Mouse (Mus musculus) natural killer cell, adult 2 months (primary cell): ENCODE results near the gene Mcm10.
A peak's percentile ranks its signal among the peaks of the same experiment; 100 is the strongest.

Experiments used
- DNase-seq, 2 experiments: peaks; one replicate each; pipeline ENCODE4 v3.0.0; 2022; ENCODE audit warnings: low spot score in 2 of 2

The Mcm10 gene

DNA sequence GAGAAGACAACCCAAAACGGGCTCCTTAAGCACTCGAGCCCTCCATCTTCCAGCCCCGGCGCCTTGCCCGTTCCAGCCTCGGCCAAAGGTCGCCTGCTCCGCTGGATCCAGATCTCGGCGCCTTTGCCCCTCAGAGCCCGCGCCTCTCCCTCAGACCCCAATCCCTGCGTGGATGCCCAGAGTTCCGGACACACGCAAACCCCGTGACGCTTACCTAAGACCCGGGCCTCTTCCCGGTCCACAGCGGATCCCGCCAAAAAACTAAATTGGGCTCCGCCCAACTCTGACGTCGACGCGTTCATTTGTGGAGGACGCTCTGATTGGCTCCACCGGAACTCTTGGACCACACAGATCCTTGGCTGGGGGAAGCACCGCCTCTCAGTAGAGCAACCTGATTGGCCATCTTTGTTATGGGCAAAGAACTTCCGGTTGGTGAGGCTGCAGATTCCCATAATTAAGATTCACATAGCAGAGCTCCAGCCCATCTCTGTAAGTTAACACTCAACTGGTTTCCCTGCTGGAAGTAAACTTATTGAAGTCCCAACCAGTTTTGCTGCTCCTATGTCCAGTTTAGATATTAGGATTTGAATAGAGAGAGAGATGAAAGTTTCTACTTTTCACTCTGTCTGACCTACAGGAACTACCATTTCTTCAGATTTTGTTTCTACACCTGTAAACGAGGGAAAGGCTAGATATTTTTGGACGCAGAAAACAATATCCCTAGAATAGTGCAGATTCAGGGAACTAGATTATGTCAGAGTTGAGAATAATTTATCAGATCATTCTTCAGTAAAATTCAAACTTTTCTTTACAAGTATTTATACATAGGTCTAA is at the start of gene Mcm10:
Gene Mcm10, minus strand, starts transcription at position 301 of the 834 bp plus-strand sequence.
- DNase-seq = peak; percentile 82 to 86

DNA sequence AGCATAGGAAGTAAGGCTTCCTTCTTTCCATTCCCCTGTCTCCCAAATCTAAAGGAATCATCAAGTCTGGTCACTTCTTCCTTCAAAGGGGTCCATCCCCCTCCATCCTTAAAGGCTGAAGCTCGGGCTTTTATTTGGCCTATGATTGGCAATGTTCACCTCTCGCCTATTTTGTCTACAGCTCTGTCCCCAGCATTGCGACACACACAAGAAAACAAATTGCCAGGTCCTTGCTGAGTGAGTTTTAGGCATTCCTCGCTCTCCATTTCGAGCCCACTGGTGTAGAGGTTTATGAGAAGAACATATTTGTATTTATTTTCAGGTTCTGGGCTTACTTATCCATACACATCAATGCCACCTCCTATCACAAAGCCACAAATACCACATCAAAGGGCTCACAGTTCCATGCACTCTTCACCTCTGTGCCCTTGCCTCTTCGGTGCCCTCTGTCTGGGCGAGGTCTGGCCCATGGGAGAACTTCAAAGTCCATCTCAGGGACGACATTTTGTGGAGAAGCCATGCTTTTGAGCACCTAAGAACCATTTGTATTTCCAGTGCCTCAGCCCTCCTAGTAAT is 48.6 kb upstream of the Mcm10 start:
- peak; percentile 7 to 17 for DNase-seq

DNA sequence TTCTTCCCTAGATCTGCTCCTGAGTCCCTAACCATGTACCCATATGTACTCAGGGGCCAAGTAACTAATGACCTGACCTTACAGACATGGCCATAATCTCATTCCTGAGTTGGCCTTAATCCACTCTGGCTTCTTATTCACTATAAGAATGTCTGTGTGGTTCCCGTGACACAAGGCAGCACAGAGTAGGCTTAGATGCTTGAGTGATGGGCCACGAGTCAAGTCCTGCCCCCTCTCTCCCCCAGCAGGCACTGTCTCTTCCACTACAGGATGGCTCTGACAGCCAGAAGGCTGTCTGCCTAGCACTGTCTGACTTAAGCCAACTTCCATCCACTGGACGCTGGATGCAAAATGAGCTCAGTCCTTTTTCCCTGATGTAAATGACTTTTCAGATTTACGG is 47.4 kb upstream of the Mcm10 start:
- DNase-seq = no peak

DNA sequence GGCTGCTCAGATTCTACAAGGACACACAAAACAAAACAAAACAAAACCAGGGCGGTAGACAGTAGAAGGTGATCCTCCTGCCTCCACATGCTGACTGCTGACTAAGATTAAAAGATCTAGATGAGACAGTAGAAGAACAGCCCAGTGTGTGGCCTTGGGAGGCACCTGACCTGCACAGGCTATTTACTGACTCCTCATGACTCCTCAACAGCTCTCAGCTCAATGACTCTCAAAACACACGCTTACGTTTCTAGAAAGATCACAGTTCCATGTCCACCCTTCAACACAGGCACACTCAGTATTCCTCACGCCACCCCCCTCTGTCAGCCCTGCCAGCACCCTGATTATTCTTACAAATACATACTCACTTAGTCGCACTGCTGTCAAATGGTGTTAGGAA is 45.8 kb upstream of the Mcm10 start:
- DNase-seq = no peak

DNA sequence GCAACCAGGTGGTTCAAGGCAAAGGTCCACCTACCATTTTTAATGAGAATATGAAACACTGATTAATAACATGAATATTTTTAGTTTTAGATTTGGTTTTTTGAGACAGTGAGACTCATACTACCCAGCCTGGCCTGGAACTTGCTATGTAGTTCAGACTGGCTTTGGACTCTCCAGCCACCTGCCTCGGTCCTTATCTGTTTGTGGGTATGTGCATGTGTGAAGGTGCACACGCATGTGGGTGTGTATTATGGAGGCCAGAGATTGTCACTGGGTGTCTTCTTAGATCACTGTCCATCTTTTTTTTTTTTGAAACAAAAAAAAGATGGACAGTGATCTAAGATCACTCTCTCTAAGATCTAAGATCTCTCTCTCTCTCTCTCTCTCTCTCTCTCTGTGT is 38.0 kb upstream of the Mcm10 start:
- DNase-seq = no peak

DNA sequence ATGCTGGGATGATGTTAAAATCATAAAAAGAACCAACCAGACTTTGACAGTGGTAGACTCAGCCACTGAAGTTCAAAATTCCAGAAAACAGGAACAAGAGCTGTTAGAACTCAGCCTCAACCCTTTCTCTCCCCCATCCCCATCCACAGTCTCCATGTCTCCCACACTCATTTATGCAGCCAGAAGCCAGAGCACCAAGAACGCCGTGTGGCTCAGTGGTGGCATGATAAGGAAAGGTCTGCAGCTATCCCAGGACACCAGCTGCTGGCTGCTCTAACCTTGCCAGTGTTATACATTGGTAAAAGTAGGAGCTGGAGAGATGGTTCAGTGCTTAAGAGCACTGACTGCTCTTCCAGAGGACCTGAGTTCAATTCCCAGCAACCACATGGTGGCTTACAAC is 34.4 kb upstream of the Mcm10 start:
- no peak for DNase-seq

DNA sequence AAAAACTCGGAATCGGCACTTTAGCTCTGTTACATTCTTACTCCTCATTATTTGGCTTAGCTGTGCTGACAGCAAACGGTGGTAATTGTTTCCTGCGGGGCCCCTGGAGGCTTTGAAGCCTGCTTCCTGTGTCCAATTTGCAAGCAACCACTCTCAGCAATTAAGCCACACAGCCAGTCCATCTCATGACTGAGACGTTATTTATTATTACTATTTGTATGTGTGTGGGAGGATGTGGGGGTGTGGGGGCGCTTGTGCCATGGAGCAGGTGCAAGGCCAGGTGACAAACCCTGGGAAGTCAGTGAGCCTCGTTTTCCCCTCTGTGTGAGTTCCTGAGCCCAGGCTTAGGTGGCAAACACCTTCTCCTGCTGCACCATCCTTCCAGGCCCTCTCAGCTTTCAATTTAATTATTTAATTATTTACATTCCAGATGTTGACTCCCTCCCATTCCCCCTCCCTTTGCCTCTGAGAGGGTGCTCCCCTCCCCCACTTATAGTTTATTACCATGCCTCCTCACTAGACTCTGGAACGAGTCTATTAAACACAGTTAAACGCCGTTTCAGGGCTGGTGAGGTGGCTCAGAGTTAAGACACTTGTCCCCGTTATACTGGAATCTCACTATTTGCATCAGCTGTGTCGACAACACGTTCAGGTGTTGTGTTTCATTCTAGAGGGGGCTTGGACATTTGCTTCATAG is 32.8 kb upstream of the Mcm10 start:
- peak in 1 of 2 experiments; percentile 30 for DNase-seq

DNA sequence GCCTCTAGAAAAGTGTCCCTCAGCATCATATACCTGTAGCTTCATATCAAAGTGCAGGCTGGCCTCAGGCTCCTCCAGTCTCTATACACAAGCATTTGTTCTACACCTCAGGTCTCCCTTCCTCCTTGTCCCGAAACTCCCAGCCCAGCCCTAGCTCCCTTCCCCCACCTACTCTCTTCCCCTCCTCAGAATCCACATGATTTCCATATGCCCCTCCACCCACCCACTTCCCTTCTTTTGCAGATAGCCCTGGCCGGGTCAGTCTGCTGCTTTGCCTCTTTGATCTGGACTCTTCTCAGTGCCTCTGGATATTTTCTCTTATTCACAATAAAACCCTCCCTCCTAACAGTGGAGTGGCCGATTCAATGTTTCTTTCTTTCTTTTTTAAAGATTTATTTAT is 31.7 kb upstream of the Mcm10 start:
- no peak for DNase-seq

DNA sequence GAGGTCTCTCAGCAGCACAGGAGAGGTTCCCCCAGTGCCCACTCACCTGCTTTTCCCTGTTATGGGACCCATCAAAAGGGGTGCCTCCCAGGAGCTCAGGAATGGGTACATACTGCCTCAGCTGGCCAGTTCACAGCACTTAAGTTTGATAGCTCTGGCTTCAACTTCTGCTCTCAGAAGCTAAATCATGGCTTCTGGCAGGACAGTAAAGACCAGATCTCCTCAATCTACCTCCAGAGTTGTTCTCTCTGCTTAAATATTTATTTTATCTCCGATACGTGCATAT is 30.8 kb upstream of the Mcm10 start:
- DNase-seq = no peak

DNA sequence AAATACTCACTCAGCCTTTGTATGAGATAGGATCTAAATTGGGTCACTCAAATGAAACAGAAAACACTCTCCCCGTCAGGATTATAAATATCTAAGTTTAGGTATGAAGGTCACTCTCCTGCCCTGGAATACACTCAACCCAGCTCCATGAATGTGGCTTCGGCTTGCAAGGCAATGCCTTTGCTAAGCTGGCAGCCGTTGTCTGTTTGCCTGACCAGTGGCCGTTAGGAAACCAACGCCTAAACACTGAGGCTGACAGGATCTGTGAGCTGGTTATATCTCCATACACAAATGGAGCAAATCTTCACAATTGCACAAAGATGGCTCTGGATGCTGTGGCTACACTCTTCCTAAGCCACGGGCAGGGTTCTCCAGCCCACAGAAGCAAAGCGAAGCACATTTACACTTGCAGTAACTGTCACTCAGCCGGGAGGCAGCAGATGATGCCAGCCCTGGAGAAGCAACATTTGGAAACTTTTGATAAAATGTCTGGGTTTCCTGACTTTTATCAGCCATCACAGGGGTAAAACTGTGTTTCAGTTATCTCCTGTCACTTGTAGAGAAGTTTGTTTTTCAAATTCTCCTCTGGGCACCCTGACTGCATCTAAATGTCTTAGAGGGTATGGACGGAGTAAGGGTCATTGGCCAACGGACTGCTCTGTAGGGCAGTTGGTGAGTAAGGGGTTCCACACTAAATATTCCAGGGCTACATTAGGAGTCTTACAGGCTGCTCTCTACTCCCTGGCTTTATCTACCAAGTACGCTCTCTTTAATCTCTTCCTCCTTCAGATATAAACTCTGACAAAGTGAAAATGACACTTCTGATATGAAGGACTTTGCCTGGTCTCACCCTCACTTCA is 30.3 kb upstream of the Mcm10 start:
- DNase-seq = no peak

DNA sequence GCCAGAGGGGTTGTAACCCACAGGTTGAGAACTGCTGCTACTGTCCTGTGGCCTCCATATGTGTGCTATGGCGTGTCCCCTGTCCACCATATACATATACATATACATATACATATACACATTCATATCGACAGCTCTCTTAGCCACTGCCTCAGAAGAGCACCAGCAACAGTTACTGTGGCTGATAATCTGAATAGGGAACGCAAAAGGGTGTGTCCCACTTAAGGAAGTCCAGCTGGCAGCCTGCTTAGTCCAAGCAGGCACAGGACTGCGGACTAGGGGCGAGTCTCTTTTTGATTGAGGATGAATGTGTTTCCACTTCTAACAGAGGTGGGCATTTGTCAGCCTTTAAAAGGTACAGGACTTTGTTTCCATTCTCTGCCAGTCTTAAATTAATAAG is 29.3 kb upstream of the Mcm10 start:
- no peak for DNase-seq

DNA sequence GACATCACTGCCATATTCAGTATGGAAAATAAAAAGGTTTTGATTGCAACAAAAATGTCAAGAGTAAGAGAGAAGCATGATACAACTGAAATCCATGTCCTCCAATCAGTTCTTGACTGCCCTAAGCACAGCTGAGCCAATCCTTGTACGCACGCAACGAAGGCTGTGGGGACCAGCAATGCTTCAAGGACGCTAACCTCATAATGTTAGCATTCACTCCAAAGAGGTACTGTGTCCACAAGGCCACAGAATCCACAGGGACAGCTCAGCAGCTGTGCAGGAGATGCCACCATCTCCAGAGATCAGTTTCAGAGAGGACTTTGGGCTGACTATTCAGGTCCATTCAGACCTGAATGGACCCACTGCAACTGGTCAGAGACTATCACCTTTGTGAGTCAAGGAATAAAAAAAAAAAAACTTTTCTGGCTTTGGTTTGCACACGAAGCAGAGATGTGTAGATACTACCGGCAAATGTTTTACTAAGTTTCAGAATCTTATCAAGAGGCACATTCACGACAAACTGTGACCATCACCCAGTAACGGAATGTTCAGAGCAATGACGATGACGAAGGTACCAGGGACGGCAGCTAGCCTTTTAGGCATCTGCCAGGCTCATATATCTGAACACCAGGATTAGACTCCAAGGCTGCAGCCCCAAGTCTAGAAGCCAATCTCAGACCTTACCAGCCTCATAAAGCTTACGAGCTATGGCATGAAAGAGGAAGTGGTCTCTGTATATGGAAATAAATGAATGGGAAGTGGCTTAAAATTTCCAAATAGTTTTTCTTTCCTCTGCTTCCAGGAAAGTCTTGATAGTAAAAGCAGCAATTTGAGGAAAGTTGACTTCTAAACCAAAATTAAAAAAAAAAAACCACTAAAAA is 27.9 kb upstream of the Mcm10 start:
- no peak for DNase-seq

DNA sequence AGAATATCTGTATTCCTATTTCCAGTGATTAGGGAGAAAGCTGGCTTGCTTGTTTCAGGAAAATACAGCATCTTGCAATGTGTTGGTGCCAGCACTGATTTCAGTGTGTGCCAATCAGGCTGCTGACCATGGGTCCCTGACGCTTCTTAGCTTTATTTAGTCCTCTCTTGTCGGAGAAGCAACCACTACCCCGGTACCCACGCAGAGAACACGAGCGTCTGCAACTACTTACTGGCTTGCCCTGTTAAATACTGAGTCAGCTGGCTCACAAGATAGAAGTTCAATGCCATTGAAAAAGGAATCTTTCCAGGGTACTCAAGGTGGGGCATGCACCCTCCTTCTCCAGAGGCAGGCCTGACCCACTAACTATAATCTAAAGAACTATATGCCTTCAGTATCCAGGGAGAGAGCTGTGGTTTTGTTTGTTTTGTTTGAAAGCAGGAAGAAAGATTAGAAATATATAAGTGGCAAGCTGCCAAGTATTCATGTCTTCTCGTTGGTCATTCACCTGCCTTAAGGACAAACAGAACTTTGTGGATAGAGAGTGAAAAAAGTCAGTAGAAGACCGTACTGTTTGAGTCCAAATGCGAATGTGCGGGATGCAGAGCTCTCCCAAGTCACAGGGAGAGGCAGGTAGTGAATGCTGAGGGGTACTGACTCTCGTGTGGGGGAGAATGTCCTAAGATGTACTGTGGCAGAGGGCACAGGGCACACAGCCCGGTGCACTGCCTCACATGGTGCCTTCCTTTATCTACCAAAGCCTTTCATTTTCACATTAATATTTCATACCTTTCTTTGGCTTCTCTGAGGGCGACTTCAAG is 27.0 kb upstream of the Mcm10 start:
- DNase-seq = no peak

DNA sequence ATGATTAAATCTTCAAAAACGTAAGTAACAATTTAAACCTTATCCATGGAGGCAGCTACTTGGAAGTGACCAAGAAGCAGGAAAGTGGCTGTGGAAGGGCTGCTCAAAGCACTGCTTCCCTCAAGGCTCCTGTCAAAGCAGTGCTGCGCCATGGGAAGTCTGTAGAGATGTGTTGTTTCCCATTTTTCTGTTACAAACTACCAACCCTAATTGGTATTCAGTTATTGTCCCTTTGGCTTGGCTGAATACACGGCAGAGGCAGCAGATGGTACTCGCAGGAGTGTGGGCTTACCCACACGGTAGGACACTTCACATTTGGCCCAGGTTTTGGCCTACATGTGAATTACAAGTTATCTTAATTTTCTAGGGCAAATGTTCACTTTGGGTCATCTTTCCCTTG is 25.7 kb upstream of the Mcm10 start:
- no peak for DNase-seq

DNA sequence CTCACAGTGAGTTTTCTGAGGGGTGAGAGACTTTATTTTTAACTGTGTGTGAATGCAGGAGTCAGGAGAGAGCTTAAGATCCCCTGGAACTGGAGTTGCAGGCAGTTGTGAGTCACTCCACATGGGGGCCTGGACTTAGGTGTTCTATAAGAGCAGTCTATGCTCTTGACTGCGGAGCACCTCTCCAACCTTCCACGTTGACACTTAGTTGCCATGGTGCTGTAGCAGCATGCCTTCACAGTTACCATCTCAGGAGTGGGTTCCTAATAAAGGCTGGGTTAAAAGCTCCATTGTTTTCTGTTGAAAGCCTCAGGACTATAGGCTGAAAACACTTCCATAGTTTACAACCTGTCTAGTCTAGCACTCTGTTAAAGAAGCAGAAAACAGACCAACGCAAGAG is 24.8 kb upstream of the Mcm10 start:
- DNase-seq = no peak

DNA sequence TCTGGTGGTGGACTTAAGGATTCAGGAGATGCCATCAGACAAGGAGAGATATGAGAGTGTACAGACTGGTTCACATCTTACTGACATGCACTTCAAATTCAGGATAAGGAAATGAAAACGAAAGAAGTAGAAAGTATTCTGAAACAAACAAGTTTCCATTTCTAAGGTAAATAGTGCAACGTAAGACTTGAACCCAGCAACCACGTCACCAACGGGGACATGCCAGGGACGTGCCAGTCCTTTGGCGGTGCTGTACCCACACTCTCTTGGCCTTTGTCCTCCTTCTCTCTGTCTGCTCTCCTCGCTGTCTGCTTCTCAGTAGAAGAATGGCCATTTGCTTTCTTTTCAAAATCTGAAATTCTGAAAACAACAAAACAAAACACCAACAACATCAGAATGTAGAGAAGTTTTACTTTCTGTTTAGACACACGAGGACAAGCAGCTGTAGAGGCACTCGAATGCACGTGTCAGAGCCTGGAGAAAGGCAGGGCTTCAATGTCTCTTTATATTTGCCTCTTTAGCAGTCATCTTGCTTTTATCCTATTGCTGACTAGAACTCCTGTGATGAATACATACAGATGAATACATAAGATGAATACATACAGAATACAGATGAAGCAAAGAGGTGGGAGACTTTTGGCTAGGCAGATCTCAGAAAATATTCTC is 24.0 kb upstream of the Mcm10 start:
- no peak for DNase-seq

DNA sequence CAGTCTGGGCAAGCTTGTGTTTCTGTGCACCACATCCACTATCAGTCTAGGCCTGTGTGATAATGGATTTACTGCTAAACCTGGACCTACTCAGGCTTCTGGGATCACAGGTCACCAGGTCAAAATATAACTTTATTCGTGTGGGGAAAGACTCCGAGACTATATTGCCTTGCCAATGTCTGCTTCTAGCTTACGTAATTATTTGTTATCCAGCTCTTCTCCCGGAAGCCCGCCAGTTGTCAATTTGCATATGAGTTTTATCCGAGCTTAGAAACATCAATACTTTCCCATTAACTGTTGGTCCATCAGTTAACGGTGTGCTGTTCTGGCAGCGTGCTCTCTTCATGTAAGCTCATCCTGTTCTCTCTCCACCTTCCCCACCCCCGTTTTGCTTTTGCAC is 22.6 kb upstream of the Mcm10 start:
- DNase-seq = no peak

DNA sequence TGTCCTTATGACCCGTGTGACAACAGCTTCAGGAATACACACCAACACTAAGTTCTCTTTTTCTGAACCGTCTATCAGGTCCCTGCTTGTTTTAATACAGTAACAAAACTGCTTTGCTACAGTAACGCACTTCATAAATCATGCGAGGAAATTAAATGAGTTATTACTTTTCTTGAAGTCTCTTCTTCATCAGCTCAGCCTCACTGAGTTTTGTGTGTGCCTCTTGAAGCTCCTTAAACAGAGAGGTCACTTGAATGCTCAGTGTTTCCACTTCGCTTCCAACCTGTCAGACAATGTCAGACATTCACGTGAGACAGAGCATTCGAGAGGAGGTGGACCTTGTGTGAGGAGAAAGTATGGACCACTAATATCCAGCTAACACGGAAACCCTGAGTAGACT is 22.2 kb upstream of the Mcm10 start:
- no peak for DNase-seq

DNA sequence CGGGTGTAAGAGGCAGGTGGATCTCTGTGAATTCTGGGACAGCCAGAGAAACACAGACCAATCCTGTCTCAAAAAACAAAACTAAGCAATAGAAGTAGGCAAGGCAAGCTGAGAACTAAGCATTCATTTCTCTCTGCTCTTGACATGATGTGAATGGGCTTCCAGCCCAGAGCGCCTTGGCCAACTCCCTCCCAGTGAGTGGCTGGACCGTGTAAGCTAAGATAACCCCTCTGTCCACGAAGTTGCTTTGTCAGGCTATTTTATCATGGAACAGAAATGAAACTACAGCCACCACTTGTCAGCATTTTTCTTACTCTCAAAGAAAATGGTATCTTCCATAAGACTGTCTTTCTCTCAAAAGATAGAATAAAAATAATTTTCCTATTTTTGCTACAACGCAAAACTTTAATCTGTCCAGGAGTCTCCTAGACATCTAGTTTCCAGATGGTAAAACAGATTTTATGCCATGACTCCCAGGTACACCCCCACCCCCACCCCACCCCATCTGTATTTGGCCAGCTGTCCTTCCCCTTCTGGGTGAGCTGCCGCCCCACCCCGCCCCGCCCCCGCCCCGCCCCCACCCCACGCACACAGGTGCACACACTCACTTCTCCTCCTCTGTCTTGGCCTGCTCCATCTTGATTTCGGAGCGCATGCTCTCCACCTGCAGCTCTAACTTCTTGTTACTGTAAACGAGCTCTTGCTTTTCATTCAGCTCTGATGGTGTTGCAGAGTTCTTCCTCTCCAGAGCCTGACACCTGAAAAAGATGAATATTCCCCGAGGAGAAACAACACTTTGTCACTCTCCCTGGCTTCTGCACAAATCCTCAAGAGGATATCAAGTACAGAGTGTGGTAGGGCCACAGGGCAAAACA is 21.2 kb upstream of the Mcm10 start:
- no peak for DNase-seq
